Mouse (Mus musculus) erythroid progenitor cell, adult 5-6 weeks (primary cell): ENCODE data around the gene Hira. TPM values are rescaled to one million over a fixed set of nuclear protein-coding genes. Genes with fewer than 3 reads are reported as not detected.
"Not testable (repeated sequence)": the region's sequence is repeated elsewhere in the genome, so short reads cannot be mapped to it uniquely, and the experiment has no call there.

Source experiments
- ATAC-seq: replicated peaks from 2 replicates; pipeline ENCODE4 v1.8.0; 2016; ENCODE audit warnings: moderate number of reproducible peaks, mild to moderate bottlenecking, moderate TSS enrichment, inconsistent platforms; ENCODE audit not compliant: poor library complexity, low FRiP score, severe bottlenecking
- total RNA-seq, 2 experiments: library from RNA; stranded (forward) in 1 of 2; stranded (reverse) in 1 of 2; fragments of 150-400 nt in 1 of 2; fragments of 186-747, 209-891 nt in 1 of 2; gene quantifications; 2 replicates each; pipeline versions ENCODE4 v1.2.3 to v1.2.4; 2015 to 2017; ENCODE audit warnings: low replicate concordance in 2 of 2

The Hira gene
- total RNA-seq (2015; ENCODE audit: low replicate concordance) = 66.2 and 71.7 TPM in 2 replicates
- 18.5 and 36.7 TPM in 2 replicates for total RNA-seq (2017; ENCODE audit: low replicate concordance)

GRCm38 (mm10) chr16:18876442-18877308 is at the start of gene Hira, which contains the start of gene Mrpl40:
Hira (plus strand) TSS chr16:18877037.
Mrpl40 (minus strand) TSS chr16:18876862.
- peak; percentile 89 for ATAC-seq

GRCm38 (mm10) chr16:18828630-18829029 is 48.2 kb upstream of the Hira start:
- ATAC-seq = no peak

DNA sequence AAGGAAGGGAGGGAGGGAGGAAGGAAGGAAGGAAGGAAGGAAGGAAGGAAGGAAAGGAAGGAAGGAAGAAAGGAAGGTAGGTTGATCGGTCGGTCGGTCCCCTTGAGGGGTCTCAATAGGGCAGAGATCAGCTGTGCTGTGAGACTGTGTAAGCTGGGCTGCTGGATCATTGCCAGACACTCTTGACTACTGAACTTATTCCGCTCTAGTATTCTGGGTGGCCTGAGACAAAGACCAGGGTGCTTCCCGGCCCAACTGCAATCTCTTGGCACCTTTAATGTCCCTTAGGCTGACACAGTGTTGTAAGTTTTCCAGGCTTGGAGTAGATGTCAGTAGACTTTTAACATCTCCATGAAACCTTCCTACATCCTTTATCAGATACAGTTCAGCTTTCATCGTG is 47.7 kb upstream of the Hira start:
- no peak for ATAC-seq

DNA sequence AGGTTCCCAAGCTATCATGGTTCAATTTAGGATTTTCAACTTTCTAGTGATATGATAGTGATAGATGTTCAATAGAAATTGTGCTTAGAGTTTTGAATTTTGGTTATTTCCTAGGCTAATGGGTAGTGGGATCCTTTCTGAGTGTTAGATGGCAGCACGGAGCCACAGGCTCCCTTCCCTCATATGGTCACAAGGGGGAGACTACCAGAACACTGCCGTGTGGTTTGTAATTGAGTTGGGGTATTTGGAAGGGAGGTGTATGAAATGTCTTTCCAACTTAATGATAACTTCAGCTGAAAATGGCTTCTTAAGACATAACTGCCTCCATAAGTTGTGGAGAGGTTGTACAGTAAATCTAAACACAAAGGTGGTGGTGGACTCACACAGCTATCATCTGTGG is 43.4 kb upstream of the Hira start:
- no peak for ATAC-seq

DNA sequence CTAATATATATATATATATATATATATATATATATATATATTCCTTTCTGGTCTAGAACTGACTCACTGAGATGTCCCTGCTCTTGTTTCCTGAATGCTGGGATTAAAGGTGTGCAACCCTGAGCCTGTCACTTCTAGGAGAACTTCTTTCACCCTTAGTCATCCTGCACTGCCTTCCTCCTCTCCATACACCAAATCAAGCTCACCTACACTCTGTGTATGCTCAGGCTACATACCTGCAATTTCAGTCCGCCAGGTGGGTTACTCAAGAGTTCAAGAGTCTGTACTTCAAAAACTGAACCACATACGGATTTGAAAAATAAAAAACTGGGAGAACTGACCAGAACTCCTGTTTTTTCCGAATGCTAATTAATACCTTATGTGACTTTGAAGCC is 40.8 kb upstream of the Hira start:
- ATAC-seq = no peak

DNA sequence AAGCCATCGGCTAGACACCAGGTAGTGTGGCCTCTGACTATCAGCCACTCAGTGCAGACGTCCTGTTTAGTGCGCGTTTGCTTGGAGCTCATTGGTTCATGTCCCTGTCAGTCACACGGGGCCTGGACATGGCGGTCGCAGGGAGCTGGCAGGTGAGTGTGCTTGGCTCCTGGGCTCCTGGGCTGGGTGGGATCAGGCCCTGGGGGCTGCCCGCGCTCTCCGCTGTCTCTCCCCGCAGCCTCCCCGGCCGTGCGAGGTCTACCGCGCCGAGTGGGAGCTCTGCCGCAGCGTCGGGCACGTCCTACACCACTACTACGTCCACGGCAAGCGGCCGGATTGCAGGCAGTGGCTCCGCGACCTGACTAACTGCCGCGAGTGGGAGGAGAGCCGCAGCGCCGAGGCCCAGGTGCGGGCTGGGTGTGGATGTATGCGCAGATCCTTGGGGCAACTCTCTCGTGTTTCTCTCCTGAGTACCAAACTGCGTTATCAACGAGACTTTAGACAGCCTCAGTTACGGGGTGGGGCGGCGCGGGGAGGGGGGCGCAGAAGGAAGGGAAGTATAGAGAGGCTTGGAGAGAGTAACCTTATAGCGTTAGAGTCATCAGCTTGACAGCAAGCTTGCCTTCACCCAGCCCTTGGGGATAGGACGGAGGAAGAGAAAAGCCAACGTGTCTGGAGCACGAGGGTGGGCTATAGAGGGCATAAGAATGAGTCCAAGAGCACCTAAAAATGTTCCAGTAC is 40.2 kb upstream of the Hira start, which contains the start of the genes 2510002D24Rik and Gm28539:
TSS of gene 2510002D24Rik (plus strand) at position 111 of the 741 bp plus-strand sequence.
TSS of gene Gm28539 (plus strand) at position 117 of the 741 bp plus-strand sequence.
- ATAC-seq = peak; percentile 93

- no peak for ATAC-seq
These were observed 38.5 kb upstream of the Hira start for GRCm38 (mm10) chr16:18838346-18838745.

DNA sequence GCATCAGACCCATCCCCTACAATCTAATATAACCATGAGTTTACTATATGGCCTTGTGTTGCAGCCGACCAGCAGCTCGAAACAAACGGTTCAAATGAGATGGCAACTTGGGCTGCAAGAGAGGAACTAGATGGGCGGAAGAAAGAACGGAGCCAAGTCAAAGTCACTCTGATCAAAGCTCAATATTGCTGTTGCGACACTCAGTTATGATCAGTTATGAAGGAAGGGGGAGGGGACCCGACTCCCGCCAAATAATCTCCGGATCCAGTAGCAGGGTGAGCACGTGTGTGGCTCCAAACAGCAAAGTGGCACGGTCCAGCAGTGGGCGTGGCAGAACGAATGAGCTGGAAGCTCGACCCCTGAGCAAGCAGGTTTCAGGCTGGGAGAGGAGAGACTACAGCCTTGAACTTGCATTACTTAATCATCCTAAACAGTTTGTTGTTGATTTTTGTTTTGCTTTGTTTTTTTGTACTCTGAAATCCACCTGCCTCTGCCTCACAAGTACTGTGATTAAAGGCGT is 30.5 kb upstream of the Hira start:
- no peak for ATAC-seq

DNA sequence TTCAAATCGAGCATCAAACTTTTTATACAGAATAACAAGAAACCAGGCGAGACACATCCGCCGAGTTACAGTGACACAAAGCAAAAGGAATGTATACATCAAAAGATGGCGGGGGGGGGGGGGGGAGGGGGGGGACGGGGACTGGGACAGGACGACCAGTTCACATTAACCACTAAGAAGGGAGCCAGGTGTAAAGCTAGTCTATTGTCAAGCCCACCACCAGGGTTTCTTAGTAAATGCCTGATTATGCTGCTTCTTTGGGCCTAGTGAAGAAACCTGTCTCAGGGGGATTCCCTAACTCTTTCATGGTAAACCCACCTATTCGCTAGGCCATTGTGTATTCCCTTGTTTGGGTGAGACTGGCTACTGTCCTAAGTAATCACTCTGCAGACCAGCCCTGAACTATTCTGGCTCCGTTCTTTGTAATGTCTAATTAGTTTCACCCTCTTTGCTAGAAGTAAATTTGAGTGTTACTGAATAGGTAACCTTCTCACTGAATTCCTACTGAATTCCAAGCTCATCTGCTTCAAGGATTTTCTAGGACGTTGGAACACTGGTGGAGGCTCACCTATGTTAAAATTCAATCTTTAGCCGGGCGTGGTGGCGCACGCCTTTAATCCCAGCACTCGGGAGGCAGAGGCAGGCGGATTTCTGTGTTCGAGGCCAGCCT is 27.2 kb upstream of the Hira start:
- ATAC-seq = not testable (repeated sequence)

- peak; percentile 61 for ATAC-seq
These were observed 18.3 kb upstream of the Hira start for GRCm38 (mm10) chr16:18858551-18858950.

DNA sequence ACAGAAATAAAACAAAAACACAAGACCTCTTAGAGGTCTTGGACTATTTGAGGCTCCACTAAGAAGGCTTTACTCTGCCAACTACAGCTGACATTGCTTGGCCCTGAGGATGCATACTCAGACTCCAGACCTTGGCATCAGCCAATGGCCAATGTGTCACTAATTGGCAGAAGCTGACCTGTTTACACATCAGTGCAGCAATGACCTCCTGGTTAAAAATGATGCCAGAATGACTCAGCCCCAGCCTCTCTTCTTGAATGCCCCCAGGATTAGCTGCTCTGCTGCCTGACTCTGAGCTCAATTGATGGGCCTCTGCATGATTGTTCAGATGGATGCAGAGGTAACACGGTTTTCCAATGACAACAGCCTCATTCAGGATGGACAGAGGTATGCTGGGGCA is 16.7 kb upstream of the Hira start:
- ATAC-seq = no peak

DNA sequence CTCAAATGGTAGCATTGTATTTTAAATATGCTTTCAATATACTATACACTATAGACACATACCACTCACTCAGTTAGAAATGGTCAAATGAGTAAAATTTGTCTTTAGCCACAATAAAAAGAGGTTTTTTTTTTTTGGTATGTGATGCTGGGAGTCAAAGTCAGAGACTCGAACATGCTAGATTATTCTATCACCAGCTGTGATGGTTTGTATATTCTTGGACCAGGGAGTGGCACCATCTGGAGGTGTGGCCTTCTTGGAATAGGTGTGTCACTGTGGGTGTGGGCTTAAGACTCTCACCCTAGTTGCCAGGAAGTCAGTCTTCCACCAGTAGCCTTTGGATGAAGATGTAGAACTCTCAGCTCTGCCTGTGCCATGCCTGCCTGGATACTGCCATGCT is 6.3 kb upstream of the Hira start:
- peak; percentile 54 for ATAC-seq

- peak; percentile 15 for ATAC-seq
These were observed 771 bp upstream of the Hira start for GRCm38 (mm10) chr16:18876091-18876441.

- ATAC-seq = peak; percentile 52
These were observed 701 bp downstream of the Hira start for GRCm38 (mm10) chr16:18877386-18878090.

DNA sequence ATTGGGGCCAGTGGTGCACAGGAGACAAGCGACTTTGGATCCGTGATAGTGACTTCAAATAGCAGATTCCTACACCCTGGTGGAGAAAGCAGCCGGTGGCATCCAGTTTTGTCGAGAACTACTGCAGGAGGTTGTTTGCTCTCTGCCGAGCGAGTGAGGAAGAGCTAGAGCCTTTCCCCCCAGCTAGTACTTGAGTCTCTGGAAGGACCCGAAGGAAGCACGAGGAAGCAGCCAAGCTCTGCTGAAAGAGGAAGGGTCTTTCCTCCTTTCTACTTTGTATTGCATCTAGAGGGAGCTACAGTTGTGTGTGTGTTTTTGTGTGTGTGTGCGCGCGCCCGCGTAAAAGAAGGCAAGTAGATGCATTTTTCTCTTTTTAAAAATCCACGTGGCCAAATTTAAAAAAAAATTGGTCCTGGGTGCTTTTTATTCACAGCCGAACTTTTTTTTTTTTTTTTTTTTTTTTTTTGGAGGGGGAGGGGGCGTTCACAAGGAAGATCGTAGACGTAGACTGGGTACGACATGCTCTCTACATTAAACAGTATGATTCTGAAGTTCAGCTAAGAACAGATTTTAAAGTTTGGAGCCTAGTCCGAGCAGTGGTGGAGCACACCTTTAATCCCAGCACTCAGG is 1.4 kb downstream of the Hira start:
- peak; percentile 4; the same call in 1 of the 2 replicates for ATAC-seq

DNA sequence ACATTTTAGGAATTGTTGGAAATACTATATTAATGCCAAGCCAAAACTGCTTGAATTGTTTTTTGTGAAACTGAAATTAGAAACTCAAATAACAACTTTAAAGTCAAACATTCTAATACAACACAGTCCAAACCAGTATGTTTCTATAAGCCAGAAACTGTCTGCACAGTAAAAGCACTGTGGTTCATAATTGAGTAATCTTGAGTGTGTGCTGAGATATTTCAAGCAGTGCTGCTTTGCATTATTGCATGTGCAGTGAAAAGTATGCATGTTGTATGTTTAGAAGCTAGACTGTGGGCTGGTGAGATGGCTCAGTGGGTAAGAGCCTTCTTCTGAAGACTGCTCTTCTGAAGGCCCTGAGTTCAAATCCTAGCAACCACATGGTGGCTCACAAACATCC is 7.2 kb downstream of the Hira start:
- no peak for ATAC-seq

- ATAC-seq = no peak
These were observed 17.1 kb downstream of the Hira start for GRCm38 (mm10) chr16:18893840-18894372.

GRCm38 (mm10) chr16:18895249-18895648 is 18.4 kb downstream of the Hira start:
- no peak for ATAC-seq

DNA sequence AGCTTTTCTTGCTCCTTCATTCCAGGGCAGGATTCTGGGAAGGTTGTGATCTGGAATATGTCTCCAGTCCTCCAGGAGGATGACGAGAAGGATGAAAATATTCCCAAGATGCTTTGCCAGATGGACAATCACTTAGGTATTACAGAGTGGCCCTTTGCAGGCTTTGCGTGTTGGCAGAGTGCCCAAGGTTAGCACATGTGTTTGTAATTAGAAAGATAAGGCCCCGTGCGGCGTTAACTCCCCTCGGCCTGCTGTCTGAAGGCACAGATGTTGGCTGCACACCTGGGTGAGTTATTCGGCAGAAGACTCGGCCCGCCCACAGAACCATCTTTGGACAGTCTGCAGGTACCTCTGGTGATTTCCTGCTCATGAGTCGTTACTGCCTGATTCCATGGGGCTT is 19.6 kb downstream of the Hira start:
- peak; percentile 90 for ATAC-seq
